Mouse (Mus musculus) kidney, postnatal 0 days (tissue): ENCODE measurements around the gene Pbrm1. TPM values are rescaled to one million over a fixed set of nuclear protein-coding genes. Genes with fewer than 3 reads are reported as not detected.

Experiments used
- ATAC-seq: fragments of 200-750 bp; cut with Nextera tagmentation; replicated peaks from 2 replicates; pipeline ENCODE4 v1.8.0; 2017; ENCODE audit warnings: low read depth, moderate number of reproducible peaks, moderate TSS enrichment, moderate library complexity; ENCODE audit not compliant: low FRiP score
- DNase-seq: peaks from one replicate; pipeline ENCODE4 v3.0.0-alpha.2; 2016; ENCODE audit warnings: low spot score
- H3K27ac ChIP-seq: fragments of 300-500 bp; sonication (generic); 2 replicates; pipeline ENCODE4 v1.5.1; 2014; ENCODE audit warnings: mild to moderate bottlenecking
- H3K27me3 ChIP-seq: fragments of 300-500 bp; sonication (generic); 2 replicates; pipeline ENCODE4 v1.6.1; 2014; ENCODE audit warnings: low read length, mixed read lengths; ENCODE audit not compliant: insufficient read depth
- H3K36me3 ChIP-seq: fragments of 300-500 bp; sonication (generic); 2 replicates; pipeline ENCODE4 v1.6.1; 2014; ENCODE audit warnings: low read length, mixed read lengths; ENCODE audit not compliant: insufficient read depth
- H3K4me1 ChIP-seq: fragments of 300-500 bp; sonication (generic); replicated peaks from 2 replicates; pipeline ENCODE4 v1.6.1; 2014; ENCODE audit warnings: antibody characterized with exemption, low read length, mixed read lengths; ENCODE audit not compliant: insufficient read depth
- H3K4me2 ChIP-seq: fragments of 300-500 bp; sonication (generic); 2 replicates; pipeline ENCODE4 v1.6.1; 2014; ENCODE audit warnings: mild to moderate bottlenecking, low read length, moderate library complexity, mixed read lengths
- H3K4me3 ChIP-seq: fragments of 300-500 bp; sonication (generic); replicated peaks from 2 replicates; pipeline ENCODE4 v1.5.1; 2014; ENCODE audit warnings: low read depth, low read length
- H3K9ac ChIP-seq: fragments of 300-500 bp; sonication (generic); 2 replicates; pipeline ENCODE4 v1.6.1; 2014; ENCODE audit warnings: low read depth, low read length
- H3K9me3 ChIP-seq: fragments of 300-500 bp; sonication (generic); replicated peaks from 2 replicates; pipeline ENCODE4 v1.6.1; 2016; ENCODE audit warnings: low read length, inconsistent platforms, mixed read lengths
- CTCF ChIP-seq: IDR thresholded peaks from 2 replicates; pipeline ENCODE4 v1.5.1; 2016; ENCODE audit warnings: antibody characterized with exemption, low read depth, mild to moderate bottlenecking, moderate library complexity
- WGBS: fragments of 180-500 bp; shearing (Covaris S2); extraction: QIAGEN DNeasy Blood & Tissue Kit; methylation state at CpG from one replicate; pipeline ENCODE4 v1.1.7; 2014; 5-methylcytosine and 5-hydroxymethylcytosine counted together
- polyA plus RNA-seq: library from polyadenylated mRNA; unstranded; fragments of >200 nt; fragmentation: Nextera tagmentation; extraction: Ambion mirVana; gene quantifications from 2 replicates; pipeline ENCODE4 v1.2.1, GENCODE M21; 2015

Pbrm1 gene
- polyA plus RNA-seq, 1 experiment from 2014 or later: 67.3 TPM

DNA sequence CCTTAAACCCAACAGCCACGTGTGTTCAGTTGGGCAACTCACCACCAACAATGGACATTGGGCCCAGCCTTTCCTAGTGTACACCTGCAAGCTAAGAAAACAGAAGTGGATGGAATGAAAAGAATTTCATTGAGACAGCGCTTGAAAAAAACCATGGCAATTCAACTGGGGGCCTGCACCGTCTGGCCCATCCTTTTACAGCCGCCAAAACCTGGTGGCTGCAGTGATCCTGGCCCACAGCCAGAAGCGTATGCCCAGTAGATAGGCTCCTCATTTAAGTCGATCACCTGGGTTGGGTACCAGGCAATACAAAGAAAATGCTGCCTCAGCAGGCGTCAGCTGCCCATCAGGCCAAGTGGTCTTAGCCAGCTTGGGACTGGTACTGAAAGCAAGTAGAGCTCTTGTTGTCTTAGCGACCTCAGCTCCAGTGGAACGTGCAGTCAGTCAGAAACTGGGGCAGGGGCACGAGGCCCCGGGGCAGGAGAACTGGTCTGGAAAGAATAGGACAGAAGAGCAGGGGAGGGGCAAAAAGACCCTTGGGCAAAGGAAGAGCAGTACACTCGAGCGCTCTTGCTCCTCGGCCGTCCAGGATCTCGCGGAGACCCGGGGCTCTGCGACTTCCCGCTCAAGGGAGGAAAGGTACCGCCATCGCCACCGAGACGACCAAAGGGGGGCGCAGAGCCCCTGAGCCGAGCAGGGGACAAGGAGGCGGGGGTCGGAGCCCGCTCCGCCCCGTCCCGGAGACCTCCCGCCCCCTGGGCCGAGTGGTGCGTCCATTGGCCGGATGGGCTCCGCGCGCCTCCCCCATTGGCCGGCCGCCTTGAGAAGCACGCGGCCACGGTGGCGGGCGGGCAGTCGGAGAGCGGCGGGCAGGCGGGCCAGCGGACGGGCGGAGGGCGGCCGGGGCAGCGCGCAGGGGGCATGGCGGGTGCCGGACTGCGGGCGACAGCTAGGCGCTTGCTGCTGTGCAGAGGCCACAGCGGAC lies 111.6 kb downstream of the Pbrm1 start, which contains the start of gene Nt5dc2:
Nt5dc2 (plus strand) TSS at position 818 of the 985 bp plus-strand sequence.
- Histone ChIP-seq H3K27me3 (no peaks in the 10 kb centered on the region), H3K9me3 (no peaks in the 10 kb centered on the region), H3K36me3 (peaks cover 4% of the 10 kb centered on the region), H3K27ac (peak within 1 kb of the TSS; percentile 70), H3K4me3 (peak within 1 kb of the TSS; percentile 77), H3K9ac (peak within 1 kb of the TSS; percentile 77), H3K4me2 (peak within 1 kb of the TSS; percentile 92), H3K4me1 (peaks cover 26% of the 10 kb centered on the region)
- WGBS: 5% methylated on average over 61 of the region's 63 CpGs
- DNase-seq (peak; percentile 96), ATAC-seq (peak; percentile 71)
- peak; percentile 48 for TF ChIP-seq CTCF

DNA sequence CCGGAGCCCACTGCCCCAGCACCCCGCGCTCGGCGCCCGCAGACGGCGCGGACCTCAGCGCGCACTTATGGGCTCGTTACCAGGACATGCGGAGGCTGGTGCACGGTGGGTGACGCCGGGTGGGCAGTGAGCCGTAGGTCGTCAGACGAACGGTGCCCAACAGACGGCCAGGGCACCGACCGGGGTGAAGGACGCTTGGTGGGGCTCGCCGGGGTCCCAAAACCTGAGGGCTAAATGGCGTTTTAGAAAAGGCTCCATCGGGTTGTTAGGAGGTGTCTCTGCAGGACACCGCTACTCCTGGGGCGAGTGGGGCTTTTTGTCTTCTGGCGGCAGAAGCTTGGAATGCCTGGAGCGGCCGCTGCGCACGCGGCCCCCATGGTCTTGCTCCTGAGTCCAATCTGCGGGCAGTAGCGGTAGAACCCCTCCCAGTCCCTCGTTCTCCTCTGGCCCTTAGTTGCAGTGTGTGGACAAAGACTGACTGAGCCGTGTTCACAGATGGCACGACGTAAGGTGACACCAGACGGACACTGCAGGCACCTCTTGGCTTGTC lies 112.4 kb downstream of the Pbrm1 start:
- no peak for TF ChIP-seq CTCF

DNA sequence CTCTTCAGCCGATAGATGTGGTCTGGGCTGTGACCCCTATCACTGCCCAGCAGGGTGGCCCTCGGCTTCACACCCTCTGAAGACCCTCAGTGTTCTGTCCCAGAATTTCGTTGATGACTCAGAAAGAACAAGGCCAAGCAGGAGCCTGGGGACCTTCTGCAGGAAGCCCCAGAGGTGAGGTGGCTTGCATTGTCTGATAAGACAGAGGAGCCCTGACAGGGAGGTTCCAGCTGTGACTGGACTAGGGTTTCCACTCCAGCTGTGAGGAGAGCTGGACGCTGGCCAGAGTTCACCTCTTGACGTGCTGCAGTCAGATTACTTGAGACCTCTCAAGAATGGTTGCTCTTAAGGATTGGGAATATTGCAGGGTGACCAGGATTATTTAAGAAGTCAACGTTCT lies 113.1 kb downstream of the Pbrm1 start:
- DNase-seq (peak; percentile 31), ATAC-seq (no peak)
- H3K4me2 ChIP-seq: peak overlapping the region; percentile 92
- H3K4me1 ChIP-seq: peaks cover 26% of the 10 kb centered on the region
- no peak for TF ChIP-seq CTCF
- no peaks in the 10 kb centered on the region for H3K9me3 ChIP-seq
- peak overlapping the region; percentile 77; the same call in 1 of the 2 replicates for H3K9ac ChIP-seq
- H3K27me3 ChIP-seq: no peaks in the 10 kb centered on the region
- H3K4me3 ChIP-seq: peak overlapping the region; percentile 77
- H3K27ac ChIP-seq: no peak overlapping the region
- 1% methylated on average over 6 of the region's 6 CpGs for WGBS
- peaks cover 15% of the 10 kb centered on the region for H3K36me3 ChIP-seq

More for the DNA sequence above, 112.4 kb downstream of the Pbrm1 start:
- Histone ChIP-seq H3K4me3 (peak overlapping the region; percentile 77), H3K27me3 (no peaks in the 10 kb centered on the region), H3K4me2 (peak overlapping the region; percentile 92), H3K36me3 (peaks cover 10% of the 10 kb centered on the region), H3K9me3 (no peaks in the 10 kb centered on the region), H3K9ac (peak overlapping the region; percentile 77), H3K27ac (peak overlapping the region; percentile 37; the same call in 1 of the 2 replicates), H3K4me1 (peaks cover 26% of the 10 kb centered on the region)
- peak; percentile 66 for DNase-seq
- ATAC-seq: peak; percentile 2; the same call in 1 of the 2 replicates
- under 1% methylated on average over 43 of the region's 43 CpGs for WGBS

DNA sequence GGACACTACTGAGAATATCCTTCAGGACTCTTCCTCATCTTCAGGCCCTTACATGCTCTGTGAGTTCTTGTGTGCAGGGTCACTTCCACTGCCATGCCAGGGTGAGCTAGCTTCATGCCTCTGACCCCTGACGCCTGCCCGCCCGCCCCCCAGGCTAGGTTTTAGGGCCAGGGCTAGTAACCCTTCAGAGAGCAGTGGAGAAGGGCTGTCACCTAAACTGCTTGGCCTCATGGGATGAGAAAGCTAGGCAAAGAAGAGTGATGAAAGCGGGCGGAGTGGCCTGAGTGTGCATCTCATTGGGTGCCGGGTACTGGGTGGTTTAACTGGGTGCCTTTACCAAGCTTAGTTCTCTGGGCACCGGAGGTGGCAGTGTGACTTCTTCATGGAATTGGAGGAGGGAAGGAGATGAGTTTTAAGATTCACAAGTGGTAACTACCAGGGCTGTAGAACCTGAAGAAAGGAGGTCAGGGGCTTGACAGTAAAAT lies 113.6 kb downstream of the Pbrm1 start:
- ATAC-seq: no peak
- TF ChIP-seq CTCF: no peak

DNA sequence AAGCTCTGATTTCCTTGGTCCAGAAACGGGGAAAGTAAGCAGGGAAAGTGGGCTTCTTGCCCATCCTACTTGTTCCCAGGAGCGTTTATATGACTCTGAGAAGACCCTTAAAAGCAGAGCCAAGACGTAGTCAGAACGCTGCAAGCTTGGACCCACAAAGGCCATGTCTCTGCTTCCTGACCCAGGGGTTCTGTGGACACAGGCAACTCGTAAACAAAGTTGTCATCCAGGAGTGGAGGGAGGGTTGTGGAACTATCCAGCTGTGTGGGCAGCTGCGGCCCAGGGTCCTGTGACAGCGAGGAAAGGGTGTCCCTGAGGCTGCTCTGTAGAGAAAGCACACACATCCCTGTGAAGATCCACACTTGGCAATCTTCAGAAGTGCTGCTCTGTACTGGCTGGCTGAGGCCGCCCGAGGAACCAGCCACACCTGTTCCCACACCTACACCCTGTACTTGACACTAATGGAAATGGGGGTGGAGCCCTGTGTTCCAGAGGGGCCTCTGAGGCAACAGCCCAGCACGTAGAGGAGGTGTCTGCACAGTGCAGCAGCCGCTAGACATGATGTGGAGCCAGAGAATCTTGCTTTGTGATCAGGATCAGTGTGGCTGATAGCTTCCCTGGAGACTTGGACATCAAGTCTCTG lies 114.2 kb downstream of the Pbrm1 start:
- Histone ChIP-seq H3K9me3 (no peaks in the 10 kb centered on the region), H3K4me2 (peak overlapping the region; percentile 92), H3K4me1 (peaks cover 26% of the 10 kb centered on the region), H3K4me3 (no peak overlapping the region), H3K36me3 (peaks cover 18% of the 10 kb centered on the region), H3K27ac (no peak overlapping the region), H3K9ac (no peak overlapping the region), H3K27me3 (no peaks in the 10 kb centered on the region)
- no peak for TF ChIP-seq CTCF
- 22% methylated on average over 11 of the region's 11 CpGs for WGBS
- ATAC-seq: no peak
- DNase-seq: peak; percentile 25

More for the DNA sequence above, 113.6 kb downstream of the Pbrm1 start:
- Histone ChIP-seq H3K9ac (no peak overlapping the region), H3K9me3 (no peaks in the 10 kb centered on the region), H3K4me3 (peak overlapping the region; percentile 77; the same call in 1 of the 2 replicates), H3K27ac (no peak overlapping the region), H3K27me3 (no peaks in the 10 kb centered on the region), H3K4me1 (peaks cover 26% of the 10 kb centered on the region), H3K4me2 (peak overlapping the region; percentile 92), H3K36me3 (peaks cover 15% of the 10 kb centered on the region)
- no peak for DNase-seq
- WGBS: 51% methylated on average over 7 of the region's 7 CpGs
